Mouse (Mus musculus) MEL (cell line): ENCODE measurements at regions not wholly inside any gene's neighbourhood (a gene's known extent, or its start where the extent isn't known, plus 50 kb on each side); places are given as distances from the start of the nearest gene placed in this dataset.

Experiments
- DNase-seq: peaks from one replicate; pipeline ENCODE4 v3.0.0; 2011; ENCODE audit warnings: low read depth, low spot score
- H3K27ac ChIP-seq: 2 replicates; pipeline ENCODE4 v1.5.1; 2012; ENCODE audit warnings: low read depth, mild to moderate bottlenecking, control low read depth, low read length, moderate library complexity; ENCODE audit not compliant: control insufficient read depth
- H3K27me3 ChIP-seq, 2 experiments: fragments of 150-350 bp in 1 of 2; sonication (generic) in 1 of 2; 2 replicates each; pipeline ENCODE4 v1.6.1; 2012; ENCODE audit warnings: low read length in 2 of 2, mild to moderate bottlenecking in 2 of 2, improper control_type of control experiment in 1 of 2, moderate library complexity in 1 of 2; ENCODE audit not compliant: insufficient read depth in 2 of 2, control insufficient read depth in 1 of 2
- H3K36me3 ChIP-seq, 2 experiments: 2 replicates each; pipeline ENCODE4 v1.6.1; 2012 to 2014; ENCODE audit warnings: low read length in 2 of 2, improper control_type of control experiment in 1 of 2, inconsistent platforms in 1 of 2, mild to moderate bottlenecking in 1 of 2; ENCODE audit not compliant: insufficient read depth in 2 of 2, control insufficient read depth in 1 of 2
- H3K4me1 ChIP-seq, 2 experiments: fragments of 150-350 bp in 1 of 2; sonication (generic) in 1 of 2; 2 replicates each; pipeline ENCODE4 v1.6.1; 2012; ENCODE audit warnings: low read length in 2 of 2, improper control_type of control experiment in 1 of 2, mild to moderate bottlenecking in 1 of 2; ENCODE audit not compliant: insufficient read depth in 2 of 2, control insufficient read depth in 1 of 2
- H3K4me3 ChIP-seq, 2 experiments: fragments of 150-350 bp in 1 of 2; sonication (generic) in 1 of 2; 2 replicates each; pipeline ENCODE4 v1.5.1; 2012; ENCODE audit warnings: low read depth in 2 of 2, low read length in 2 of 2, mild to moderate bottlenecking in 2 of 2, moderate library complexity in 2 of 2, control low read depth in 1 of 2, improper control_type of control experiment in 1 of 2; ENCODE audit not compliant: control insufficient read depth in 1 of 2, insufficient read depth in 1 of 2
- H3K79me2 ChIP-seq: 2 replicates; pipeline ENCODE4 v1.6.1; 2012; ENCODE audit warnings: mild to moderate bottlenecking, low read length, moderate library complexity; ENCODE audit not compliant: control insufficient read depth, poor library complexity, insufficient read depth
- H3K9ac ChIP-seq: 2 replicates; pipeline ENCODE4 v1.6.1; 2012; ENCODE audit warnings: low read depth, mild to moderate bottlenecking, control low read depth, low read length, moderate library complexity; ENCODE audit not compliant: control insufficient read depth, poor library complexity, severe bottlenecking
- H3K9me3 ChIP-seq: fragments of 150-350 bp; sonication (generic); replicated peaks from 2 replicates; pipeline ENCODE4 v1.6.1; 2012; ENCODE audit warnings: mild to moderate bottlenecking, low read length, improper control_type of control experiment, moderate library complexity; ENCODE audit not compliant: insufficient read depth
- BHLHE40 ChIP-seq: IDR thresholded peaks from 2 replicates; pipeline ENCODE4 v1.6.1; 2012; ENCODE audit warnings: low read depth, mild to moderate bottlenecking, inconsistent platforms, low read length, improper control_type of control experiment, borderline replicate concordance
- CHD1 ChIP-seq: IDR thresholded peaks from 2 replicates; pipeline ENCODE4 v1.6.1; 2012; ENCODE audit warnings: low read depth, mild to moderate bottlenecking, inconsistent platforms, low read length, improper control_type of control experiment
- CHD2 ChIP-seq: IDR thresholded peaks from 2 replicates; pipeline ENCODE4 v1.6.1; 2011; ENCODE audit warnings: low read length, improper control_type of control experiment
- CTCF ChIP-seq, 3 experiments: IDR thresholded peaks in 2 of 3; conservative IDR thresholded peaks in 1 of 3; 2 replicates each; pipeline ENCODE4 v1.5.1; 2011 to 2012; ENCODE audit warnings: low read length in 3 of 3, low read depth in 2 of 3, mild to moderate bottlenecking in 2 of 3, improper control_type of control experiment in 1 of 3, inconsistent platforms in 1 of 3, mixed read lengths in 1 of 3, moderate library complexity in 1 of 3; ENCODE audit not compliant: control insufficient read depth in 1 of 3, insufficient read depth in 1 of 3, poor library complexity in 1 of 3, severe bottlenecking in 1 of 3
- E2F4 ChIP-seq: IDR thresholded peaks from 2 replicates; pipeline ENCODE4 v1.6.1; 2011; ENCODE audit warnings: low read depth, low read length, improper control_type of control experiment, borderline replicate concordance
- GABPA ChIP-seq: IDR thresholded peaks from 2 replicates; pipeline ENCODE4 v1.6.1; 2012; ENCODE audit warnings: low read depth, mild to moderate bottlenecking, inconsistent platforms, low read length, improper control_type of control experiment, moderate library complexity
- HCFC1 ChIP-seq: IDR thresholded peaks from 2 replicates; pipeline ENCODE4 v1.6.1; 2012; ENCODE audit warnings: low read depth, mild to moderate bottlenecking, inconsistent platforms, low read length, improper control_type of control experiment, moderate library complexity
- JUND ChIP-seq: IDR thresholded peaks from 2 replicates; pipeline ENCODE4 v1.6.1; 2011; ENCODE audit warnings: low read depth, mild to moderate bottlenecking, improper control_type of control experiment, low read length
- KAT2A ChIP-seq: conservative IDR thresholded peaks from 2 replicates; pipeline ENCODE4 v1.6.1; 2012; ENCODE audit warnings: low read depth, low read length, improper control_type of control experiment, inconsistent platforms
- MAFK ChIP-seq: IDR thresholded peaks from 2 replicates; pipeline ENCODE4 v1.6.1; 2011; ENCODE audit warnings: low read depth, mild to moderate bottlenecking, low read length, improper control_type of control experiment, borderline replicate concordance
- MAZ ChIP-seq: IDR thresholded peaks from 2 replicates; pipeline ENCODE4 v1.6.1; 2012; ENCODE audit warnings: low read depth, mild to moderate bottlenecking, inconsistent platforms, low read length, improper control_type of control experiment
- MEF2A ChIP-seq: IDR thresholded peaks from 2 replicates; pipeline ENCODE4 v1.6.1; 2014; ENCODE audit warnings: low read depth, mild to moderate bottlenecking, inconsistent platforms, low read length, improper control_type of control experiment; ENCODE audit not compliant: poor library complexity, insufficient replicate concordance, severe bottlenecking; ENCODE audit errors: extremely low read depth
- MXI1 ChIP-seq: IDR thresholded peaks from 2 replicates; pipeline ENCODE4 v1.6.1; 2011; ENCODE audit warnings: mild to moderate bottlenecking, low read depth, low read length, improper control_type of control experiment
- MYB ChIP-seq: IDR thresholded peaks from 2 replicates; pipeline ENCODE4 v1.6.1; 2011; ENCODE audit warnings: mild to moderate bottlenecking, low read depth, low read length, improper control_type of control experiment
- MYC ChIP-seq: IDR thresholded peaks from 2 replicates; pipeline ENCODE4 v1.6.1; 2011; ENCODE audit warnings: low read depth, mild to moderate bottlenecking, low read length, improper control_type of control experiment, moderate library complexity
- POLR2A ChIP-seq, 2 experiments: IDR thresholded peaks; 2 replicates each; pipeline ENCODE4 v1.6.1; 2011 to 2012; ENCODE audit warnings: low read length in 2 of 2, mild to moderate bottlenecking in 2 of 2, control low read depth in 1 of 2, improper control_type of control experiment in 1 of 2, low read depth in 1 of 2, moderate library complexity in 1 of 2; ENCODE audit not compliant: control insufficient read depth in 1 of 2, insufficient read depth in 1 of 2, poor library complexity in 1 of 2
- POLR2AphosphoS2 ChIP-seq: IDR thresholded peaks from 2 replicates; pipeline ENCODE4 v1.6.1; 2011; ENCODE audit warnings: low read length, improper control_type of control experiment
- RAD21 ChIP-seq: IDR thresholded peaks from 2 replicates; pipeline ENCODE4 v1.6.1; 2011; ENCODE audit warnings: mild to moderate bottlenecking, low read depth, low read length, improper control_type of control experiment
- RCOR1 ChIP-seq: IDR thresholded peaks from 2 replicates; pipeline ENCODE4 v1.6.1; 2012; ENCODE audit warnings: low read depth, mild to moderate bottlenecking, inconsistent platforms, low read length, improper control_type of control experiment
- SIN3A ChIP-seq: IDR thresholded peaks from 2 replicates; pipeline ENCODE4 v1.6.1; 2012; ENCODE audit warnings: low read length, improper control_type of control experiment, inconsistent platforms
- TAL1 ChIP-seq: IDR thresholded peaks from 2 replicates; pipeline ENCODE4 v1.6.1; 2012; ENCODE audit warnings: mild to moderate bottlenecking, inconsistent platforms, low read length, moderate library complexity, mixed read lengths
- TCF12 ChIP-seq: IDR thresholded peaks from 2 replicates; pipeline ENCODE4 v1.6.1; 2014; ENCODE audit warnings: low read depth, mild to moderate bottlenecking, inconsistent platforms, low read length, improper control_type of control experiment, moderate library complexity
- USF1 ChIP-seq: IDR thresholded peaks from 2 replicates; pipeline ENCODE4 v1.6.1; 2014; ENCODE audit warnings: low read depth, mild to moderate bottlenecking, inconsistent platforms, low read length, improper control_type of control experiment, moderate library complexity
- USF2 ChIP-seq, 2 experiments: IDR thresholded peaks; 2 replicates each; pipeline ENCODE4 v1.6.1; 2011 to 2012; ENCODE audit warnings: improper control_type of control experiment in 2 of 2, low read length in 2 of 2, borderline replicate concordance in 1 of 2, inconsistent platforms in 1 of 2, low read depth in 1 of 2, mild to moderate bottlenecking in 1 of 2; ENCODE audit not compliant: insufficient read depth in 1 of 2
- ZC3H11A ChIP-seq: IDR thresholded peaks from 2 replicates; pipeline ENCODE4 v1.6.1; 2012; ENCODE audit warnings: low read depth, mild to moderate bottlenecking, inconsistent platforms, low read length, improper control_type of control experiment
- ZNF384 ChIP-seq: IDR thresholded peaks from 2 replicates; pipeline ENCODE4 v1.6.1; 2012; ENCODE audit warnings: low read depth, mild to moderate bottlenecking, inconsistent platforms, low read length, improper control_type of control experiment

GRCm38 (mm10) chr17:13481445-13482085, 127.2 kb downstream of the Tcp10c start:
- H3K27me3 ChIP-seq: no peaks in the 10 kb centered on the region
- H3K9ac ChIP-seq: no peak overlapping the region
- TF ChIP-seq POLR2A (IDR thresholded peaks at IDR 0.05; ENCODE audit: control insufficient read depth in 1 of 2, insufficient read depth in 1 of 2, low read depth in 1 of 2, low read length in 2 of 2, poor library complexity in 1 of 2) (no peak), GABPA (no peak), USF2 (IDR thresholded peaks at IDR 0.05; ENCODE audit: borderline replicate concordance in 1 of 2, insufficient read depth in 1 of 2, low read depth in 1 of 2, low read length in 2 of 2) (no peak), TCF12 (no peak), POLR2AphosphoS2 (no peak), CTCF (IDR thresholded peaks at IDR 0.05 in 2 of 3, conservative IDR thresholded peaks at IDR 0.05 in 1 of 3; ENCODE audit: control insufficient read depth in 1 of 3, insufficient read depth in 1 of 3, low read depth in 2 of 3, low read length in 3 of 3, poor library complexity in 1 of 3, severe bottlenecking in 1 of 3) (no peak), HCFC1 (no peak), USF1 (no peak), MAFK (no peak), BHLHE40 (no peak), MYB (no peak)
- no peak overlapping the region for H3K27ac ChIP-seq
- H3K4me1 ChIP-seq: no peaks in the 10 kb centered on the region
- no peaks in the 10 kb centered on the region for H3K79me2 ChIP-seq
- no peak overlapping the region for H3K4me3 ChIP-seq
- H3K36me3 ChIP-seq: no peaks in the 10 kb centered on the region
- H3K9me3 ChIP-seq: no peaks in the 10 kb centered on the region
- DNase-seq: peak; percentile 7

DNA sequence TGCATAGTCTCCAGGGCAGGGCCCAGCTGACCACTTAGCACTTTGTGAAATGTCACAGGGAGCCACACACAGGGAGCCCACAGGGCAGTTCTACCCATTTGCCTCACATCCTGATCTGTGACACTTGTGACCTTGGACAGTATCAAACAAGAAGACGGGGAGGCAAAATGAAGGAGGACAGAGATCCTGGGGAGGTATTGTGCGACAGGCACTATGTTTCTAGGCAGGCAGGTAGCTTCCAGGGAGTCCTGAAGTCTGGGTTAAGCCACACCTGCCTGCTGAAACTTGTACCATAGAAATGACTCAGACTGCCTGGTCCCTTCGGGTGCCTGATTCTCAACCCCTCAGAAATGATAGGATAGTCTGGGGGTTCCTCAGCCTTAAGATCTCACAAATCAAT, 127.8 kb downstream of the Tcp10c start:
- Histone ChIP-seq H3K4me3 (no peak overlapping the region), H3K36me3 (no peaks in the 10 kb centered on the region), H3K9ac (no peak overlapping the region), H3K4me1 (no peaks in the 10 kb centered on the region), H3K9me3 (no peaks in the 10 kb centered on the region), H3K27ac (no peak overlapping the region), H3K79me2 (no peaks in the 10 kb centered on the region), H3K27me3 (no peaks in the 10 kb centered on the region)
- TF ChIP-seq SIN3A: no peak
- TF ChIP-seq RCOR1: no peak
- TF ChIP-seq ZC3H11A: no peak
- TF ChIP-seq KAT2A: no peak
- no peak for TF ChIP-seq GABPA
- TF ChIP-seq CHD1: no peak
- no peak for TF ChIP-seq RAD21
- no peak for TF ChIP-seq CHD2
- TF ChIP-seq ZNF384: no peak
- TF ChIP-seq E2F4: no peak
- no peak for TF ChIP-seq TAL1
- TF ChIP-seq MEF2A: no peak
- no peak for TF ChIP-seq JUND
- no peak for TF ChIP-seq MYC
- TF ChIP-seq MAZ: no peak
- no peak for TF ChIP-seq POLR2A (IDR thresholded peaks at IDR 0.05; ENCODE audit: control insufficient read depth in 1 of 2, insufficient read depth in 1 of 2, low read depth in 1 of 2, low read length in 2 of 2, poor library complexity in 1 of 2)
- no peak for TF ChIP-seq MXI1
- DNase-seq: no peak
